Mouse (Mus musculus): ENCODE results near the gene Prl8a6.

The Prl8a6 gene

GRCm38 (mm10) chr13:27438588-27438987 lies at the start of gene Prl8a6:
Prl8a6 (minus strand) TSS chr13:27438688.
- no peak for DNase-seq (ENCODE audit: low spot score in 2 of 2)

- DNase-seq (ENCODE audit: low spot score in 2 of 2), result no peak
These were observed 5.3 kb downstream of the Prl8a6 start for GRCm38 (mm10) chr13:27433159-27433558.

GRCm38 (mm10) chr13:27413640-27414039 lies 24.8 kb downstream of the Prl8a6 start:
- DNase-seq (ENCODE audit: low spot score in 2 of 2), result no peak

GRCm38 (mm10) chr13:27399061-27399724 lies 39.3 kb downstream of the Prl8a6 start:
- no peak for DNase-seq (ENCODE audit: low spot score in 2 of 2)

GRCm38 (mm10) chr13:27390746-27391145 lies 47.7 kb downstream of the Prl8a6 start, which contains the start of gene Prl2b1:
Prl2b1 (minus strand) TSS chr13:27390846.
- DNase-seq (ENCODE audit: low spot score in 2 of 2), result no peak
